Mouse (Mus musculus) layer of hippocampus, postnatal 25 days (tissue): ENCODE results near the gene Ahnak2. TPM values are rescaled to one million over a fixed set of nuclear protein-coding genes. Genes with fewer than 3 reads are reported as not detected.
"Not testable (repeated sequence)": the region's sequence is repeated elsewhere in the genome, so short reads cannot be mapped to it uniquely, and the experiment has no call there.

ENCODE experiments used
- DNase-seq, 2 experiments: peaks; one replicate each; pipeline ENCODE4 v3.0.0; 2022; ENCODE audit warnings: mixed read lengths in 2 of 2, low spot score in 1 of 2; ENCODE audit errors: extremely low spot score in 1 of 2
- total RNA-seq, 2 experiments: library from RNA; stranded (reverse); gene quantifications; 2 replicates each; pipeline ENCODE4 v1.2.3; 2021

The Ahnak2 gene
- total RNA-seq, 2 experiments from 2014 or later = 3.2 to 3.5 TPM

- DNase-seq = no peak
These were observed 19.5 kb upstream of the Ahnak2 start for GRCm38 (mm10) chr12:112821974-112822373.

- DNase-seq = no peak
These were observed 18.8 kb upstream of the Ahnak2 start for GRCm38 (mm10) chr12:112821216-112821615.

DNA sequence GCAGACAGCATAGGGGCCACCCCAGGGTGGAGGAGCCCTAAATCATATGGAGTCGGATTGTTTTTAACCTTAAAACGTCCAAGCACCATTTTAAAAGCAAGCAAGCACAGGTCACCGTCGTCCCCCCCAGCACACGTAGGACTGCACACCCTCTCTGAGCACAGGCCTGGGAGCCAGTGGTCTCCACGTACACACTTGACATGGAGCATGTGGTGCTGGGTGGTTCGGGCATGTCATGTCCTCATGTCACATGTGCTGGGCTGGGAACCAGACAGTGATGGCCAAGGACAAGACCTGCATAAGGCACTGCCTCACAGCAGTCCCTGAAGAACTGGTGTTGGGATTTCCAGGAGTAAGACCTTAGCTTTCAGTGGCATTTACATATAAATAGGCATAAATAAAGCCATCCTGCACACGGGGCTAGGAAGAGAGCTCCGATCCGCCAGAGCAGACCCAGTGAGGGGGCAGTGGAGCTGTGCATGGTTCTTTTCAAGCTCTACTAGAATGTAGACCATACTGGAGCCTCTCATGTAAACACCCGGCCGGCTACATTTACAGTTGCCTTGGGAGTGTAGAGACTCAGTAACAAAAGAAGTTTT lies 18.0 kb upstream of the Ahnak2 start:
- DNase-seq = no peak

DNA sequence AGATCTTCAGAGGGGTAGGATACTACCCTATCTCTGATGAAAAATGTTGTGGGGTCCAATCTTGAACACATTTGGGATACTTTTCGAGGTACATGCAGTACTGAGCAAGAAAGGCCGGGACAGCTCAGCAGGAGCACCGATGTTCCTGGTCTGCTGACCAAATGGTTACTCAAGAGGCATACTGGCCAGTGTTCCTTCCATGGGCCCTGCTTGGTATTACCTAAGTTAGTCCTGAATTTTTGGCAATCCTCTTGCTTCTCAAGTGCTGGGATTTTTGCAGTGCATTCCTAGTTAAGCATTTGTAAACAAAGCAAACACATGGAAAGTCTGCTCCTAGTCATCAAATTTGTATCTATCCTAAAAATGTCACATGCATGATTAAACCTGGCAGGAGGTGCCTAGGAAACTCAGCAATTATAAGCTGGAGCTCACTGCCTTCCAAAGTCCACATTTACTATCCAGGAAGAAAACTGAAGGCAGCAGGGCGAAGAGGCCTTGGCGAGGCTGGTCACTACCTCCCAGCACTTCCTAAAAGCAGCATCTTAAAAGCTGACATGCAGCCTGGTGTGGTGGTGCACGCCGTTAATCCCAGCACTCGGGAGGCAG lies 16.7 kb upstream of the Ahnak2 start:
- DNase-seq = no peak

DNA sequence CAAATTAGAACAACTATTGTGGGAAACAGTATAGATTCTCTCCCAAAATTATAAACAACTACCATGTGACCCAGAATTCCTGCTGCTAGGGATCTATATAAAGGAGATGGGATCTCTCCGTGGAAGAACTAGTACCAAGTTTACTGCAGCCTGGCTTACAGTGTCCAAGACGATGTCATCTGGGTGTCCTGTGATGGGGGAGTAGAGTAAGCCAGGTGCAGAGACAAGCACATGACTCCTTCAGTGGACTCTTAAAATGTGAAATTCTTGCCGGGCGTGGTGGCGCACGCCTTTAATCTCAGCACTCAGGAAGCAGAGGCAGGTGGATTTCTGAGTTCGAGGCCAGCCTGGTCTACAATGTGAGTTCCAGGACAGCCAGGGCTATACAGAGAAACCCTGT lies 14.4 kb upstream of the Ahnak2 start:
- not testable (repeated sequence) for DNase-seq

DNA sequence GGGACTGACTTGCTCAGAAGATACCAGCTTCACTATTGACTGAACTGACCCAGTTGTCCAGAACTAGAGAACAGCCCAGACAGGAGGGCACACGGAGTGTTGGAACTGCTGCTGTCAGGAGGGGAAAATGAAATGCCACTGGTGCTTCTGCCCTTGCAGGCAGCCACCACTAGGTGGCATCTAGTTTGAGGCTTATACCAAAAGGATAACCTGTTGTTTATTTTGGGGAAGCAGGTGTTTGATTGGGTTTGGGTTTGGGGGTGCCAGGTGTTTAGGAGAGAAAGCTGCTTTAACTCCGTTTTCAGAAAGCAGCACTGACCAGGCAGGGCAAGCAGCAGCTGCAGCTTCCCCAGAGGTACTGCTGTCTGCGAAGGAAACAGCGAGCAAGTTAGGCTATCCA lies 13.8 kb upstream of the Ahnak2 start:
- DNase-seq = peak; percentile 46 to 61

- DNase-seq = no peak
These were observed 12.4 kb upstream of the Ahnak2 start for GRCm38 (mm10) chr12:112814682-112815470.

GRCm38 (mm10) chr12:112813370-112813769 lies 10.9 kb upstream of the Ahnak2 start:
- no peak for DNase-seq

- DNase-seq = no peak
These were observed 7.8 kb upstream of the Ahnak2 start for GRCm38 (mm10) chr12:112810092-112810885.

- no peak for DNase-seq
These were observed 7.2 kb upstream of the Ahnak2 start for GRCm38 (mm10) chr12:112809641-112810040.

- DNase-seq = peak; percentile 79 to 83
These were observed 6.3 kb upstream of the Ahnak2 start, which contains the start of gene Clba1 for GRCm38 (mm10) chr12:112808587-112809364. TSS of gene Clba1 (plus strand) at chr12:112808937.

DNA sequence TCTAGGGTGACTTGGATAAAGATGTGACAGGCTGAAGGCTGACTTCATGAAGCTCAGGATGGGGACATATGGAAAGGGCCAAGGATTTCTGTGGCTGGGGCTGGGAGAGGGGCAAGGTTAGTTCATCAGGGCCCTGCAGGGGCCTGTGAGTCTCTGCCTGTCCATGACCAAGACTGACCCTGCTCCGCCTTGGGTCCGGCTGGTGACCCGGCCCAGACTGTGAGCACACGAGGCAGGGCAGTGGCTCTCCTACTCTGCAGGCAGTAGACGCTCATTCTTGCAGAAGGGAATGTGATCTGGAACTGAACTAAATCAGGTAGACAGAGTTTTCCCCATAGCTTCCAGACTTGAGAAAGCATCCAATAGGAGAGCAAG lies 5.7 kb upstream of the Ahnak2 start:
- DNase-seq = no peak

- DNase-seq = no peak
These were observed 5.3 kb upstream of the Ahnak2 start for GRCm38 (mm10) chr12:112807796-112808195.

GRCm38 (mm10) chr12:112806044-112806443 lies 3.6 kb upstream of the Ahnak2 start:
- DNase-seq = no peak

DNA sequence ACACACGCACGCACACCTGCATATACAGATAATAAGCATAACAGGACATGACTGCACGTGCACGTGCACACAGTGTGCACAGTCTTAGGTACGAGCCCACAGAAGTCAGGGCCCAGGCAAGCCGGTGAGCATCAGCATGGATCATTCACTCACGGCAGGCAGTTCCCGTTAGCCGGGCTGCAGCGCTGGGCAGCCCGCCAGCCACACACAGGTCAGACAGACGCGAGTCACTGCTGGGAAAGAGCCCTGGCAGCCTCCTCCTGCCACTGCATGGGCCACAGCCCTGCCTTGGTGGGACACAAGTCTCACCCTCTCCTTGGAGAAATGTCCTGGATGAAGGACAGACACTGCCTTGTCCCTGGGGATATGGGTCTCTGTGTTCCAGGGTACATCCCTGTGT lies 1.6 kb upstream of the Ahnak2 start:
- no peak for DNase-seq

DNA sequence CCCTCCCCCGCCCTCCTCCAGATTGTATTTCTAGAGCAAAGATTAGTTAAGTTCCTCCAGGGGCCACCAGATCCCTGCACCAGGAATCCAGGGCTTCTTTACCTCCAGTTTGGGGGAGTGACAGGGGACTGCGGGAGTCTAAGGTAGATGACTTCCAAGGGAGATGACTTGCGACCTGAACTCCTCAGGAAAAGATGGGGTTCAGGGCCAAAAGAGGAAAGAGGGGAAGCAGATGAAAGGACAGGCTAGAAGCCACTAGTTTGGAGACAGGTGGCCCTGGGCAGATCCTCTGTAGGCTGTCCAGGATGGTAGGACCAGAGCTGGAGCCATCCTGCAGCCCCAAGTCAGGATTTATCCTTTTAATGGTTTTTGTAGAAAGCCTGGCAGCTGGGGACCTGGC lies 460 bp upstream of the Ahnak2 start:
- no peak for DNase-seq

GRCm38 (mm10) chr12:112800476-112800875 lies 2.0 kb downstream of the Ahnak2 start:
- peak; percentile 59 to 78 for DNase-seq

DNA sequence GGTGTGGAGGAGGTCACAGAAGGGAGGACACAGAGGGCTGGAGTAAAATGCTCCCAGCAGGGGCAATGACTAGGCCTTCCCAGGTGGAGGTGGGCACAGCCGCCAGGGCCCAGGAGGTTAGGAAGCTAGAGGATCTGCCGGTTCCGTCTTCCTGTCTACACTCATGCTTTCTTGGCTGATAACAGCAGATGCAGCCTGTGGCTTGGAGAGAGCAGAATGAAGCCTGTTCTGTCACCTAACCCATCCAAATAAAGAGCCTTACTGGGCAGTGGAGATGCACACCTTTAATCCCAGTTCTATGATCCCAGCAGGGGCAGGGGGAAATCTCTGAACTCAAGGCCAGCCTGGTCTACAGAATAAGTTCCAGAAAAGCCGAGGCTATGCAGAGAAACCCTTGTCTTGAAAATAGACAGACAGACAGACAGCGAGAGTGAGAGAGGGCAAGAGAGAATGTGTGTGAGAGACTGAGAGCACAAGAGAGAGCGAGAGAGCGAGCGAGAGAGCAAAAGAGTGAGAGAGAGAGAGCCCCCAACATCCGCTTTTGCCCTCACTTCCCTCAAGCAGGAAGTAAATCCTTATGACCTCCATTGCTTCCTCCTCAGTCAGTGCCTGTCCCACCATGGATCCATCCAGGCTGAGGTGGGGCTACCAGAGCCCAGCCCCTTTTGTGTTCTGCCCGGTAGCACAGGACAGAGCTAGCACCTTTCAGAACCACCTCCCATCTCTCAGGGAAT lies 3.1 kb downstream of the Ahnak2 start:
- DNase-seq = no peak

GRCm38 (mm10) chr12:112798716-112799115 lies 3.7 kb downstream of the Ahnak2 start:
- DNase-seq = no peak

DNA sequence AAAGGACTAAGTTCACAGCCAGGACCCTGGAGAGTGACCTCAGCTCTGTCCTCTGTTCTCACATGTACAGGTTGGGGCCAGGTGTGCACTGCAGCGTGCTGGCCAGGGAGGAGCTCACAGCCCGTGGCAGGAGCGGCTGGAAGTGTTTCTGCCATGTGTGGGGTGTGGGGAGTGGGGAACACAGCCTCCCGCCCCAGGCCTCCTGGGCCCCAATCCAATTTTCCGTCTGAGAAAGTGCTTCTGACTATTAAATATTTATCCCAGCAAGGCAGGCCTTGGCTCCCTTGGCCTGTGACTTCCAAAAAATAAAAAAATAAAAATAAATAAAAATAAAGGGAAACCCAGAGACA lies 4.2 kb downstream of the Ahnak2 start:
- no peak for DNase-seq
